Mouse (Mus musculus) CD4-positive helper T cell, adult 2 months (primary cell): Measurements from ENCODE around the gene Arhgap15.

Experiments used
- DNase-seq: peaks from one replicate; pipeline ENCODE4 v3.0.0-alpha.2; 2012; ENCODE audit warnings: low read depth, missing footprints, low spot score

Gene Arhgap15

GRCm38 (mm10) chr2:44436652-44437051 is 688.0 kb downstream of the Arhgap15 start:
- DNase-seq: no peak

GRCm38 (mm10) chr2:44437496-44438057 is 689.0 kb downstream of the Arhgap15 start:
- no peak for DNase-seq

GRCm38 (mm10) chr2:44438070-44438469 is 689.4 kb downstream of the Arhgap15 start:
- DNase-seq: no peak

- no peak for DNase-seq
Observed at GRCm38 (mm10) chr2:44444938-44445337, 696.3 kb downstream of the Arhgap15 start.
